Mouse (Mus musculus): Measurements from ENCODE around the gene Cep104.

Cep104 gene

GRCm38 (mm10) chr4:153974431-153975291 lies at the start of gene Cep104, which contains the start of gene Dffb:
TSS of gene Cep104 (plus strand) at chr4:153975194.
TSS of gene Dffb (minus strand) at chr4:153975126.
- in situ Hi-C loops (cut with MboI, MseI): loop anchor here (5.0 to 25.0 kb wide), 2 partner anchors 163 to 1662 kb away; partner anchors contain the start of gene Rnf207

GRCm38 (mm10) chr4:153928772-153929299 lies 46.2 kb upstream of the Cep104 start:
- in situ Hi-C loops (cut with MboI, MseI): no loop called here

GRCm38 (mm10) chr4:153929425-153929824 lies 45.6 kb upstream of the Cep104 start:
- in situ Hi-C loops (cut with MboI, MseI): no loop called here

- in situ Hi-C loops (cut with MboI, MseI): no loop called here
These were observed 45.1 kb upstream of the Cep104 start for GRCm38 (mm10) chr4:153929921-153930320.

- in situ Hi-C loops (cut with MboI, MseI): no loop called here
These were observed 31.8 kb upstream of the Cep104 start for GRCm38 (mm10) chr4:153943243-153943642.

- in situ Hi-C loops (cut with MboI, MseI): no loop called here
These were observed 30.7 kb upstream of the Cep104 start for GRCm38 (mm10) chr4:153944261-153944660.

GRCm38 (mm10) chr4:153945741-153946140 lies 29.3 kb upstream of the Cep104 start:
- in situ Hi-C loops (cut with MboI, MseI): no loop called here

GRCm38 (mm10) chr4:153950372-153950771 lies 24.6 kb upstream of the Cep104 start:
- in situ Hi-C loops (cut with MboI, MseI): loop anchor here (25.0 kb wide), 1 partner anchor 1638 kb away; the partner anchor contains the start of gene Rnf207

GRCm38 (mm10) chr4:153951150-153951549 lies 23.8 kb upstream of the Cep104 start:
- in situ Hi-C loops (cut with MboI, MseI): loop anchor here (25.0 kb wide), 1 partner anchor 1639 kb away; the partner anchor contains the start of gene Rnf207

GRCm38 (mm10) chr4:153951692-153952091 lies 23.3 kb upstream of the Cep104 start:
- in situ Hi-C loops (cut with MboI, MseI): loop anchor here (25.0 kb wide), 1 partner anchor 1639 kb away; the partner anchor contains the start of gene Rnf207

- in situ Hi-C loops (cut with MboI, MseI): loop anchor here (25.0 kb wide), 1 partner anchor 1643 kb away; the partner anchor contains the start of gene Rnf207
These were observed 19.3 kb upstream of the Cep104 start for GRCm38 (mm10) chr4:153955651-153956050.

GRCm38 (mm10) chr4:153956569-153957405 lies 18.2 kb upstream of the Cep104 start, which contains the start of gene A430005L14Rik:
TSS of gene A430005L14Rik (plus strand) at chr4:153957237.
- in situ Hi-C loops (cut with MboI, MseI): loop anchor here (25.0 kb wide), 1 partner anchor 1644 kb away; the partner anchor contains the start of gene Rnf207

- in situ Hi-C loops (cut with MboI, MseI): loop anchor here (25.0 kb wide), 1 partner anchor 1645 kb away; the partner anchor contains the start of gene Rnf207
These were observed 17.3 kb upstream of the Cep104 start for GRCm38 (mm10) chr4:153957444-153958250.

- in situ Hi-C loops (cut with MboI, MseI): loop anchor here (25.0 kb wide), 1 partner anchor 1650 kb away; the partner anchor contains the start of gene Rnf207
These were observed 12.4 kb upstream of the Cep104 start for GRCm38 (mm10) chr4:153962631-153963030.

GRCm38 (mm10) chr4:153966651-153967050 lies 8.3 kb upstream of the Cep104 start:
- in situ Hi-C loops (cut with MboI, MseI): loop anchor here (25.0 kb wide), 1 partner anchor 1654 kb away; the partner anchor contains the start of gene Rnf207

- in situ Hi-C loops (cut with MboI, MseI): loop anchor here (25.0 kb wide), 1 partner anchor 1655 kb away; the partner anchor contains the start of gene Rnf207
These were observed 7.4 kb upstream of the Cep104 start for GRCm38 (mm10) chr4:153967556-153967955.

- in situ Hi-C loops (cut with MboI, MseI): loop anchor here (25.0 kb wide), 1 partner anchor 1656 kb away; the partner anchor contains the start of gene Rnf207
These were observed 6.9 kb upstream of the Cep104 start for GRCm38 (mm10) chr4:153968063-153968462.

GRCm38 (mm10) chr4:153975292-153975662 lies 283 bp downstream of the Cep104 start:
- in situ Hi-C loops (cut with MboI, MseI): no loop called here

GRCm38 (mm10) chr4:153975768-153976167 lies 774 bp downstream of the Cep104 start:
- in situ Hi-C loops (cut with MboI, MseI): no loop called here

- in situ Hi-C loops (cut with MboI, MseI): no loop called here
These were observed 4.2 kb downstream of the Cep104 start for GRCm38 (mm10) chr4:153979243-153979642.

Data from regulatory T cell (primary cell).